ENCODE assay signal across 8 mouse cellular contexts in the genomic region with DNA sequence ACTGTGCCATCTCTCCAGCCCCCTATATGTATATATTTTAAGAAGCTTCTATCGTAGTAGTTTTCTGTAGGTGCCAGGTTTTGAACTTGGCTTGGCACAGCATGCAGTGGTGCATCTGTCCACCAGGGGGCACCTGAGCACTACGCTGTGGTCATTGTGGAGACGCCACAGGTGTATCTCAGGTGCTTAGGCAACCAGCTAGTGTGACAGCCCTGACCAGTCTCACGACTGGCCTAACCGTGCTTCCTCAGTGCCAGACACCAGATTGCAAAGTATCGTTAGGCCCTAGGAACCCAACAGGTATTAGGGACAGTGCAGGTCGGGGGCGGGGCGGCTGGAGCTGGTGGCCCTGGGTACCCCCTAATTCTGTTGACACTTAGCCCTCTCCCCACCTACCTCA. TPM values are rescaled to one million over a fixed set of nuclear protein-coding genes. Genes with fewer than 3 reads are reported as not detected.
DNase-seq lines count a peak whose midpoint lies in the region; ATAC-seq and TF ChIP-seq lines count a peak whose summit lies in the region.

No protein-coding gene starts in this region.

- in situ Hi-C loops in Patski (cut with MboI; ENCODE audit: low pct_unique_long_range_greater_than_20kb) = loop anchor here (5.0 to 25.0 kb wide), 4 partner anchors 261 to 941 kb away; no protein-coding TSS in a partner anchor

- no peak for ATAC-seq in heart, embryonic 12.5 days (ENCODE audit: insufficient number of reproducible peaks, low FRiP score)
- no peak for ATAC-seq in Patski

- no peak overlapping the region for H3K4me3 ChIP-seq in heart, embryonic 12.5 days
- H3K4me3 ChIP-seq in limb, embryonic 10.5 days = no peak overlapping the region
- H3K4me3 ChIP-seq in testis, adult 2 months (ENCODE audit: control insufficient read depth, low read depth, low read length) = no peak overlapping the region

- H3K9me3 ChIP-seq in heart, embryonic 12.5 days (replicated peaks) = no peaks in the 10 kb centered on the region
- 0 out of 2 replicates have a peak, but pooled peaks cover 2% of the 10 kb centered on the region for H3K9me3 ChIP-seq in limb, embryonic 10.5 days (replicated peaks)

- WGBS in heart, embryonic 12.5 days = 73% methylated on average over 9 of the region's 9 CpGs
- WGBS in limb, embryonic 10.5 days = 71% methylated on average over 9 of the region's 9 CpGs

- 0 out of 2 replicates have a peak, but pooled peaks cover 3% of the 10 kb centered on the region for H3K4me1 ChIP-seq in heart, embryonic 12.5 days (replicated peaks)
- H3K4me1 ChIP-seq in limb, embryonic 10.5 days = no peaks in the 10 kb centered on the region
- H3K4me1 ChIP-seq in testis, adult 2 months (ENCODE audit: control insufficient read depth, insufficient read depth, low read length) = peaks cover 3% of the 10 kb centered on the region

- TF ChIP-seq CTCF in Patski (IDR thresholded peaks at IDR 0.05) = peak; percentile 55
- peak; percentile 84 for TF ChIP-seq CTCF in testis, adult 2 months (IDR thresholded peaks at IDR 0.05; ENCODE audit: control insufficient read depth, insufficient read depth, insufficient replicate concordance, low read depth, low read length)

- POLR2A ChIA-PET in Patski (lab: Charles Lee) = no interaction called here

- H3K4me2 ChIP-seq in heart, embryonic 12.5 days = no peak overlapping the region

- no peak for TF ChIP-seq POLR2A in testis, adult 2 months (IDR thresholded peaks at IDR 0.05; ENCODE audit: control insufficient read depth, low read depth, low read length)

- H3K9ac ChIP-seq in heart, embryonic 12.5 days = no peak overlapping the region

- H3K36me3 ChIP-seq in heart, embryonic 12.5 days = no peaks in the 10 kb centered on the region
- H3K36me3 ChIP-seq in limb, embryonic 10.5 days = no peaks in the 10 kb centered on the region
- H3K36me3 ChIP-seq in testis, adult 2 months (ENCODE audit: control insufficient read depth, insufficient read depth, low read length) = no peaks in the 10 kb centered on the region

- peak; percentile 89 for DNase-seq in heart, adult 11 months
- DNase-seq in 3T3-L1 (ENCODE audit: low read depth, low spot score) (peak; percentile 46), Patski (ENCODE audit: low read depth, low spot score) (no peak), adipocyte (ENCODE audit: low spot score) (no peak), MN1 (ENCODE audit: low spot score) (no peak)
- peak; percentile 40 for DNase-seq in limb, embryonic 10.5 days (ENCODE audit: low spot score)

- H3K27me3 ChIP-seq in heart, embryonic 12.5 days (replicated peaks) = no peaks in the 10 kb centered on the region
- no peaks in the 10 kb centered on the region for H3K27me3 ChIP-seq in Patski
- no peaks in the 10 kb centered on the region for H3K27me3 ChIP-seq in limb, embryonic 10.5 days (ENCODE audit: low read depth, poor library complexity, severe bottlenecking)
- no peaks in the 10 kb centered on the region for H3K27me3 ChIP-seq in testis, adult 2 months (ENCODE audit: control insufficient read depth, insufficient read depth, low read length)

- no peak overlapping the region for H3K27ac ChIP-seq in heart, embryonic 12.5 days (ENCODE audit: poor library complexity, severe bottlenecking)
- H3K27ac ChIP-seq in limb, embryonic 10.5 days = no peak overlapping the region
- no peak overlapping the region for H3K27ac ChIP-seq in testis, adult 2 months (ENCODE audit: control insufficient read depth, insufficient read depth, low read depth, low read length)

- CTCF ChIA-PET in Patski (lab: Charles Lee) = interaction anchor here (0.7 to 2.3 kb wide), 11 partner anchors 11 to 358 kb away, joined by 3 to 10 read pairs (median 3); no protein-coding TSS in a partner anchor

RNA-seq across cellular contexts. Expression of gene Tmem121, which starts 35.6 kb away (rescaled TPM):
- polyA plus RNA-seq in heart, embryonic 12.5 days (2016; fragmentation: Nextera tagmentation; extraction: Ambion mirVana) = 2.0 and 2.1 TPM in 2 replicates
- 12.3 TPM for polyA plus RNA-seq in Patski (2021)
- polyA plus RNA-seq in limb, embryonic 10.5 days (2016; fragmentation: Nextera tagmentation; extraction: Ambion mirVana) = 12.3 and 15.7 TPM in 2 replicates
- 1.0 and 1.3 TPM in 2 replicates for polyA plus RNA-seq in testis, adult 2 months (2012; rRNA removed)

Comparison
In these comparisons a context has a peak if more than half of its experiments do, and no peak if none do; other contexts are left out.
1. DNase-seq: peak in heart, adult 11 months (single experiment), 3T3-L1 (single experiment) and limb, embryonic 10.5 days (single experiment); none in Patski (single experiment), adipocyte (single experiment) and MN1 (single experiment).